Mouse (Mus musculus) MEL (cell line): ENCODE data around the gene Cenpa.

Experiments
- BHLHE40 ChIP-seq: IDR thresholded peaks from 2 replicates; pipeline ENCODE4 v1.6.1; 2012; ENCODE audit warnings: low read depth, mild to moderate bottlenecking, inconsistent platforms, low read length, improper control_type of control experiment, borderline replicate concordance
- CTCF ChIP-seq, 3 experiments: IDR thresholded peaks in 2 of 3; conservative IDR thresholded peaks in 1 of 3; 2 replicates each; pipeline ENCODE4 v1.5.1; 2011 to 2012; ENCODE audit warnings: low read length in 3 of 3, low read depth in 2 of 3, mild to moderate bottlenecking in 2 of 3, improper control_type of control experiment in 1 of 3, inconsistent platforms in 1 of 3, mixed read lengths in 1 of 3, moderate library complexity in 1 of 3; ENCODE audit not compliant: control insufficient read depth in 1 of 3, insufficient read depth in 1 of 3, poor library complexity in 1 of 3, severe bottlenecking in 1 of 3
- EP300 ChIP-seq, 2 experiments: IDR thresholded peaks; 2 replicates each; pipeline ENCODE4 v1.6.1; 2011; ENCODE audit warnings: improper control_type of control experiment in 2 of 2, low read length in 2 of 2, low read depth in 1 of 2, mild to moderate bottlenecking in 1 of 2
- GATA1 ChIP-seq: IDR thresholded peaks from 2 replicates; pipeline ENCODE4 v1.6.1; 2011; ENCODE audit warnings: low read depth, low read length, improper control_type of control experiment
- MYB ChIP-seq: IDR thresholded peaks from 2 replicates; pipeline ENCODE4 v1.6.1; 2011; ENCODE audit warnings: mild to moderate bottlenecking, low read depth, low read length, improper control_type of control experiment
- POLR2A ChIP-seq, 2 experiments: IDR thresholded peaks; 2 replicates each; pipeline ENCODE4 v1.6.1; 2011 to 2012; ENCODE audit warnings: low read length in 2 of 2, mild to moderate bottlenecking in 2 of 2, control low read depth in 1 of 2, improper control_type of control experiment in 1 of 2, low read depth in 1 of 2, moderate library complexity in 1 of 2; ENCODE audit not compliant: control insufficient read depth in 1 of 2, insufficient read depth in 1 of 2, poor library complexity in 1 of 2
- POLR2AphosphoS2 ChIP-seq: IDR thresholded peaks from 2 replicates; pipeline ENCODE4 v1.6.1; 2011; ENCODE audit warnings: low read length, improper control_type of control experiment
- SMC3 ChIP-seq: IDR thresholded peaks from 2 replicates; pipeline ENCODE4 v1.6.1; 2011; ENCODE audit warnings: low read depth, low read length, improper control_type of control experiment
- TCF12 ChIP-seq: IDR thresholded peaks from 2 replicates; pipeline ENCODE4 v1.6.1; 2014; ENCODE audit warnings: low read depth, mild to moderate bottlenecking, inconsistent platforms, low read length, improper control_type of control experiment, moderate library complexity
- USF1 ChIP-seq: IDR thresholded peaks from 2 replicates; pipeline ENCODE4 v1.6.1; 2014; ENCODE audit warnings: low read depth, mild to moderate bottlenecking, inconsistent platforms, low read length, improper control_type of control experiment, moderate library complexity

DNA sequence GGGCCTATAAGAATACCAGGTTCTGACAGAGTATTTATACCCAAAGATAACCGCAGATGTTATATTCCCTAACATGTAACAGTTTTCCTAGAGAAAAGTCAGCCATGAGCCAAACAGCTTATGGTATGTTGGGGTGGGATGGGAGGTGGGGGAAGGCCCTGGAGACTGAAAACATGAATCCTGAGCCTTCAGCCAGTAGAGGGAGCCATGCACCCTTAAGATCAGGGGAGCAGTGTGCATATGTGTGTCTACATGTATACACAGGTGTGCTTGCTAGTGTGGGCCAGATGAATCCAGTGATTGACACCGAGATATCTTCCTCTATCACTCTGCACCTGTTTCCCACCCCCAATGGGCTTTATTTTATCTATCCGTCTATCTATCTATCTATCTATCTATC, 20.2 kb downstream of the Cenpa start:
- TF ChIP-seq CTCF (IDR thresholded peaks at IDR 0.05 in 2 of 3, conservative IDR thresholded peaks at IDR 0.05 in 1 of 3; ENCODE audit: control insufficient read depth in 1 of 3, insufficient read depth in 1 of 3, low read depth in 2 of 3, low read length in 3 of 3, poor library complexity in 1 of 3, severe bottlenecking in 1 of 3) (peak; percentile 77 to 85 (median 79)), POLR2A (IDR thresholded peaks at IDR 0.05; ENCODE audit: control insufficient read depth in 1 of 2, insufficient read depth in 1 of 2, low read depth in 1 of 2, low read length in 2 of 2, poor library complexity in 1 of 2) (no peak), POLR2AphosphoS2 (no peak), TCF12 (no peak), BHLHE40 (no peak), EP300 (IDR thresholded peaks at IDR 0.05; ENCODE audit: low read depth in 1 of 2, low read length in 2 of 2) (no peak), USF1 (no peak), GATA1 (peak; percentile 39; the same call in 1 of the 2 replicates), SMC3 (peak; percentile 54), MYB (no peak)
